Mouse (Mus musculus) spleen, adult 2 months (tissue): ENCODE measurements around the gene Lhpp.

Experiments used
- CTCF ChIP-seq: fragments of 200-500 bp; IDR thresholded peaks from 2 replicates; pipeline ENCODE4 v1.5.1; 2011; ENCODE audit warnings: mild to moderate bottlenecking, inconsistent platforms; ENCODE audit not compliant: insufficient read depth, insufficient read length, insufficient replicate concordance; ENCODE audit errors: extremely low read depth
- POLR2A ChIP-seq: fragments of 200-500 bp; IDR thresholded peaks from 2 replicates; pipeline ENCODE4 v1.6.1; 2011; ENCODE audit warnings: low read depth, low read length, inconsistent platforms

DNA sequence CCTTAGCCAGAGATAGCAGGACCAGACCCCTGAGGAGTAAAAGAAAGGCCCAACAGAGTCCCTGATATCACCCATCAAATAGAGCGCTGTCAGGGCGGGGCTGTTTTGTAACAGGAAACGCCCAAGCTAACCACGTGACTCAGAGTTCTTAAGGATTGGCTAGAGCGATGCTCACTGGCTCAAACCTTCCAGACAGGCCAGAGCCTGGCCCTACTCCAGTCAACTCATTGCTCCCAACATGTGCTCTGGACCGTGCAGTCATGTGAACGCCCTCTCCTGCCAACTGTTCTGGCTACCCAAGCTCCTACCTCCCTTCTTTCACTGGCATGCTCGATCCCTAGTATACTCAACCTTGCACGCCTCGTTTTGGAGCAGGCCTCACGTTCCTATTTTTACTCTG is 113.5 kb downstream of the Lhpp start:
- TF ChIP-seq CTCF = no peak
- no peak for TF ChIP-seq POLR2A
